Comparison of ENCODE assay signal across 1 mouse cellular context in the genomic region with DNA sequence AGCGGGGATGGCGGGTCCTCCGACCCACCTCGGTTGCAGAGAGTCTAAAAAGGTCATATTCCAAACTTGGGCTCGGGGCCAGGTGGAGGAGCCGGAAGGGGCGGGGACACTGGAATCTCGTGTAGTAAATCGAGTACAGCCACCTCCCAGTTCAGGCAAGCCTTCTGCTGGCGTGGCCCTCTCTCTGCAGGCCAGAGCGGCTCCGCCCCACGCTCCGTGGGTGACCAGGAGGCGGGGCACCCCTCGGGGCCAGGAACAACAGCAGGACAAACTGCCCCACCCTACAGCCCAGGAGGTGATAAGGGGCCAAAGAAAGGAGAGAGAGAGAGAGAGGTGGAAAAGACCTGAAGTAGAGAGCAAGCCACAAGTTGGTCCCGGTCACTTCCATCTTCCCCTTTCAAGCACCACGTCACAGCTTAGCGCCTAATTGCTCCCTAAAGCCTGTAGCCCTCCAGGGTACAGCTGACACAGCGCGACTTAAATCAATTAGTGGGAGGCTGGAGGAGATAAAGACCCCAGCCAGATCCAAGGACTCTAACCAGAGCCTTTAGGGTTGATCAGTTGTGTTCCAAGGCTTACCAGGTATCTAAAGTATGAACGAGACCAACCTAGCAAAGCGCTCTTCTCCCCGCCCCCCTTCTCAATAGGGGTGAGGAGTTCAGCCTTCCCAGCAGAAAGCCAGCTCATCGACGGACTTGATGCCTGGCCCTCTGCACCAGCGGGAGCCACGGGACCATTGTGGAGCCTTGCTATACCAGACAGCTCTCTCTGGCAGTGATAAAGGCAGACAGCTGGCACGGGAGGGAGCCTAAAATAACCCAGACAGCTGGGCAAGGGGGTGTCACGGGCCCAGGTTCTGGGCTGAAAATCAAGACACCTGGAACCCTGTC.
TF ChIP-seq lines count a peak whose summit lies in the region.

No protein-coding gene starts in this region.

TF ChIP-seq in CH12.LX, 34 proteins besides CTCF, POLR2A, EP300 and RAD21 (continued from another document):
- TF ChIP-seq ZMIZ1 (IDR thresholded peaks at IDR 0.05; ENCODE audit: low read depth, low read length), result no peak
- TF ChIP-seq ZKSCAN1 (IDR thresholded peaks at IDR 0.05; ENCODE audit: borderline replicate concordance, low read depth, low read length), result no peak
- no peak for TF ChIP-seq CHD2 (IDR thresholded peaks at IDR 0.05; ENCODE audit: low read length)
- TF ChIP-seq USF1 (IDR thresholded peaks at IDR 0.05; ENCODE audit: low read depth, low read length), result no peak
- no peak for TF ChIP-seq MAZ (IDR thresholded peaks at IDR 0.05; ENCODE audit: low read depth, low read length)
- TF ChIP-seq ZC3H11A (IDR thresholded peaks at IDR 0.05; ENCODE audit: low read depth, low read length), result no peak
- TF ChIP-seq ZNF384 (IDR thresholded peaks at IDR 0.05; ENCODE audit: low read depth, low read length), result no peak
- TF ChIP-seq CHD1 (IDR thresholded peaks at IDR 0.05; ENCODE audit: low read depth, low read length), result no peak
- no peak for TF ChIP-seq NELFE (IDR thresholded peaks at IDR 0.05; ENCODE audit: low read depth, low read length)
- no peak for TF ChIP-seq KAT2A (IDR thresholded peaks at IDR 0.05; ENCODE audit: insufficient replicate concordance, low read length)
- TF ChIP-seq SIN3A (IDR thresholded peaks at IDR 0.05; ENCODE audit: low read length), result no peak
- no peak for TF ChIP-seq USF2 (conservative IDR thresholded peaks at IDR 0.05; ENCODE audit: low read depth, low read length)
- TF ChIP-seq TBP (conservative IDR thresholded peaks at IDR 0.05; ENCODE audit: low read depth, low read length), result no peak
- TF ChIP-seq ELF1 (IDR thresholded peaks at IDR 0.05; ENCODE audit: low read depth, low read length), result no peak
- no peak for TF ChIP-seq MYC (IDR thresholded peaks at IDR 0.05; ENCODE audit: low read depth, low read length)
- no peak for TF ChIP-seq JUND (conservative IDR thresholded peaks at IDR 0.05; ENCODE audit: low read depth, low read length)
- TF ChIP-seq MEF2A (IDR thresholded peaks at IDR 0.05; ENCODE audit: borderline replicate concordance, low read depth, low read length), result no peak
- TF ChIP-seq HCFC1 (IDR thresholded peaks at IDR 0.05; ENCODE audit: low read depth, low read length), result no peak
